Mouse (Mus musculus): ENCODE measurements around the gene Gm21440.
"Not testable (repeated sequence)": the region's sequence is repeated elsewhere in the genome, so short reads cannot be mapped to it uniquely, and the experiment has no call there.

- not testable (repeated sequence) for TF ChIP-seq MAX (IDR thresholded peaks at IDR 0.05); CTCF (IDR thresholded peaks at IDR 0.05; ENCODE audit: control insufficient read depth, insufficient read depth, insufficient read length)
Measured at GRCm38 (mm10) chrY:13252091-13252490, at the start of gene Gm21440, which contains the start of gene Gm21454.
